Mouse (Mus musculus): ENCODE results near the gene Nyap1.

Gene Nyap1

GRCm38 (mm10) chr5:137691881-137692280, 49.5 kb downstream of the Nyap1 start:
- no peak for DNase-seq (ENCODE audit: low spot score)

DNA sequence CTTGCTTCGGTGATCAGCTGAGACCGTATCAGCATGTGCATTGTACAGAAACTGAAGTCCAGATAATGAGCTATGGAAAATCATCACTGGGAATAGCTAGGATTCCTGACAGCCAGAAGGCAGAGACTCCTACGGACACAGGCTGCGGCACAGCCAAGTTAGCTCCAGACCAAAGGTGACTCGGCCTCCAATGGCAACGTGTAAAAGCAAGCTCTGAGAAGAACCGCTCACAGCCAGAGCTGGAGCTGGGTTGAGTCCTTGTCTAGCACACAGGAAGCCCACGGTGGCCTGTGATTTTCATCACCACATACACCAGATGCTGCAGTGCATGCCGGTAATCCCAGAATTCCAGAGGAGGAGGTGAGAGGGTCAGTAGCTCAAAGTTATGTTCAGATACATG, 50.9 kb downstream of the Nyap1 start:
- no peak for DNase-seq (ENCODE audit: low spot score)

- no peak for DNase-seq (ENCODE audit: low spot score)
Measured at GRCm38 (mm10) chr5:137689974-137690373, 51.4 kb downstream of the Nyap1 start.

- DNase-seq (ENCODE audit: low spot score), result no peak
Measured at GRCm38 (mm10) chr5:137686127-137686790, 55.1 kb downstream of the Nyap1 start.

- DNase-seq (ENCODE audit: low spot score), result no peak
Measured at GRCm38 (mm10) chr5:137685653-137686052, 55.8 kb downstream of the Nyap1 start.

DNA sequence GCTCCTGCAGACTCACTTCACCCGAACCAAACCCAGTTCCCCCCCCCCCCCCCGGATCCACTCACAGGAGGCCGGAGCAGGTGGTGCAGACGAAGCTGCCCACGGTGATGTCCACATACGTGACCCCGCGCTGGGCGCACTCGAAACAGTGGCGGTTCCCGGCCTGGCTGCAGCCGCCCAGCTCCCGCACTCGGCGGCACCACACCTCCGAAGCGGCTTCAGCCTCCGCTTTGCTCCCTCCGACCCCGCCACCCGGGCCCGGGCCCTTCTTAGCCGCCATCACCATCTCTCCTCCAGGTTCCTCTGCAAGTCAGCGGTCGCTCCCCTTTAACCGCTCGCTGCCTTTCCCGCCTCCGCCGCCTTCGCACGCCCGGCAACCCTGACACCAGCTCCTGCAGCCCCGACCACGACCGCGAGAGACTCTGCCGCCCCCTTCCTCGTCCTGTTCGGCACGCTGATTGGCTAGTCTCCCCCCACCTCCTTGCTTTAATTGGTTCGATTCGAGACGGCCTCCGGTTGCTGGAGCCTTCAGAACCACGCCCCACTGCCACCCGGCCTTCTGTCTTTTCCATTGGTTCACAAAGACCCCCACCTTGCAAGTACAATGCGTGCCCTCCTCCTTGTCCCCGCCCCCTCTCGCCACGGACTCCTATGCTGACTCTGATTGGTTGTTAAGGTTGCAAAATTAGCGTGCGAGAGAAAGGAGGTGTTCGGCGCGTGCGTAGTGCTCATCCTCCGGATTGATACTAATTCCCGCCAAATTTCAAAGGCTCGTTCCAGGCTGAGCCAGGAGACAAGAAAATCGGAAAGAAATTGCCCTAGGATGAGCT, 56.9 kb downstream of the Nyap1 start, which contains the start of gene Agfg2:
TSS of gene Agfg2 (minus strand) at position 433 of the 830 bp plus-strand sequence.
- DNase-seq (ENCODE audit: low spot score), result peak; percentile 100

DNA sequence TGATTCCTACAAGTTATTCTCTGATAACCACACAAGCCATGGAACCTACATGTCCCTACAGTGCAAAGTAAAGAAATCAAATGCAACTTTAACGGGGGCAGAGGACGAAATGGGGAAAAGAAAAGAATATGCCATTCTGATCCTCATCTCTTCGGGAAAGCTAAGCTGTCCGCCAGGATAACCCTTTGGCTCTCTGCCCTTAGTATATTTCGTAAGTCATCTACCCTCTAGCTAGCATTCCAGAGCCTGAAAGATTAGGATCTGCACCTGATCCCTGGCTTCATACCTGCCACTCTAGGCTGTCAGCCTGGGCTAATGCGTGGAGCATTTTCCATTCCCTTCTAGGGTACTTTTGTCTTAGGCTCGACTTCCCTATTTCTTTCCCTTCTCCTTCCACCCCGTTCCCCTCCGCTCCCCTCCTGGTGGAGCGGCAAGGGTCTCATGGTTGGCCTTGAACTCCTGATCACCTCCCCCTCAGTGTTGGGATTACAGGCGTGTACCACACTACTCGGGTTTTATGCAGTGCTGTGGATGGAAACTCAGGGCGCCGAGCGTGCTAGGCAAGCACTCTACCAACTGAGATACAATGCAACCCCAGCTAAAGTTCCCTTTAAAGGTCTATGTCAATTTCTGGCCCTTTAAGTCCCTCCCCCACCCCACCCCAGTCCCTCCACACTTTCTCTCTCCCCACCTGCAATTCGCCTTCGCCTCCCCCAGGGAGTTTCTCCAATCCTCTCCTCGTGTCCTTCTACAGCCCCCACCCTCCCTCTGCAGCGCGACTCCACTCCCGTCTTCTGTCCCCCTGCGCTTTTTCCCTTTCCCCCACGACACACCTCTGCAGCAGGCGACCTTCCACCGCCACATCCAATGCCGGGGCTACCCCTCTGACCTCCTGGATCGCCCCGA, 57.8 kb downstream of the Nyap1 start:
- no peak for DNase-seq (ENCODE audit: low spot score)

DNA sequence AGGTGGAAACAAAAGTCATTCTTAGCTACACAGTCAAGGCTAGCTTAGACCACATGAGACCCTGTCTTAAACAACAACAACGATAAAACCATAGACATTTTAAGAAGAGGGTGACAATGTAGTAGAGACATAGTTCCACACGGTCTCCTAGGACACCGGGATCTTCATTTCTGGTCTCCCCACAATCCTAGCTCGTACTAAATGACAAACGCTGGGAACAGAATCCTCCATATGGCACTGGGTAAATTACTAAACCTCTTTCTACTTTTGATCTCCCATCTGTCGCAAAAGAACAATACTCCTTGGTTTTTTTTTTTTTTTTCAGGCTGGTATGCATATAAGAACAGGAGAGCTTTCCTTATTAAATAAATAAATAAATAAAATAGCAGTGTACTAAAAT, 58.9 kb downstream of the Nyap1 start:
- no peak for DNase-seq (ENCODE audit: low spot score)

Measured in layer of hippocampus, adult 11-12 months (tissue).